Mouse (Mus musculus) bone marrow, adult 2 months (tissue): ENCODE results near the gene Atp6v1g1. TPM values are rescaled to one million over a fixed set of nuclear protein-coding genes. Genes with fewer than 3 reads are reported as not detected.

Experiments used
- H3K27ac ChIP-seq: fragments of 200-500 bp; 2 replicates; pipeline ENCODE4 v1.5.1; 2012; ENCODE audit warnings: low read depth, mild to moderate bottlenecking, control low read depth, inconsistent platforms, low read length; ENCODE audit not compliant: control insufficient read depth, poor library complexity, insufficient read depth
- H3K4me1 ChIP-seq: fragments of 200-500 bp; 2 replicates; pipeline ENCODE4 v1.6.1; 2011; ENCODE audit warnings: low read length; ENCODE audit not compliant: control insufficient read depth, insufficient read depth
- H3K4me3 ChIP-seq: fragments of 200-500 bp; replicated peaks from 2 replicates; pipeline ENCODE3; 2011; ENCODE audit warnings: mild to moderate bottlenecking, low read depth, low read length, control low read depth; ENCODE audit not compliant: control insufficient read depth
- CTCF ChIP-seq: fragments of 200-500 bp; IDR thresholded peaks from 2 replicates; pipeline ENCODE4 v1.5.1; 2011; ENCODE audit warnings: low read length, control low read depth; ENCODE audit not compliant: control insufficient read depth, insufficient read depth
- POLR2A ChIP-seq: fragments of 200-500 bp; IDR thresholded peaks from 2 replicates; pipeline ENCODE4 v1.6.1; 2011; ENCODE audit warnings: low read depth, mild to moderate bottlenecking, control low read depth, low read length, borderline replicate concordance; ENCODE audit not compliant: control insufficient read depth
- WGBS: fragments of 180-500 bp; shearing (Covaris S2); methylation state at CpG from one replicate; pipeline ENCODE4 v1.1.7; 2018; 5-methylcytosine and 5-hydroxymethylcytosine counted together
- polyA plus RNA-seq: library from polyadenylated mRNA; stranded (reverse); fragments of >200 nt; gene quantifications from 2 replicates; pipeline ENCODE4 v1.2.4, GENCODE M21; 2011; ENCODE audit warnings: low replicate concordance; ENCODE audit not compliant: missing spikeins, insufficient read depth, insufficient read length

Atp6v1g1 gene
- polyA plus RNA-seq, result 79.7 and 87.6 TPM in 2 replicates

GRCm38 (mm10) chr4:63544494-63545230, at the start of gene Atp6v1g1:
Gene Atp6v1g1 (plus strand): TSS chr4:63544772.
- Histone ChIP-seq H3K4me3 (peak within 1 kb of the TSS; percentile 97), H3K4me1 (peaks cover 4% of the 10 kb centered on the region; the same call in 1 of the 2 replicates), H3K27ac (peak within 1 kb of the TSS; percentile 95)
- TF ChIP-seq POLR2A, result peak; percentile 42; the same call in 1 of the 2 replicates
- no peak for TF ChIP-seq CTCF
- WGBS, result under 1% methylated on average over 57 of the region's 57 CpGs

GRCm38 (mm10) chr4:63494967-63495914, 49.3 kb upstream of the Atp6v1g1 start:
- H3K27ac ChIP-seq, result no peak overlapping the region; the same call in 1 of the 2 replicates
- peak overlapping the region; percentile 40 for H3K4me3 ChIP-seq
- under 1% methylated on average over 106 of the region's 107 CpGs for WGBS
- TF ChIP-seq POLR2A (peak; percentile 31; the same call in 1 of the 2 replicates), CTCF (no peak)
- H3K4me1 ChIP-seq, result no peaks in the 10 kb centered on the region

- under 1% methylated on average over 32 of the region's 34 CpGs for WGBS
- H3K27ac ChIP-seq, result no peak within 1 kb of the TSS; the same call in 1 of the 2 replicates
These were observed 48.7 kb upstream of the Atp6v1g1 start, which contains the start of gene Whrn for GRCm38 (mm10) chr4:63495915-63496278. Gene Whrn (minus strand): TSS chr4:63495991.

GRCm38 (mm10) chr4:63496312-63496711, 48.3 kb upstream of the Atp6v1g1 start:
- no peaks in the 10 kb centered on the region for H3K4me1 ChIP-seq
- no peak for TF ChIP-seq POLR2A
- TF ChIP-seq CTCF, result no peak
- H3K27ac ChIP-seq, result no peak overlapping the region
- peak overlapping the region; percentile 25 for H3K4me3 ChIP-seq
- WGBS, result 6% methylated on average over 6 of the region's 6 CpGs

More at GRCm38 (mm10) chr4:63495915-63496278, 48.7 kb upstream of the Atp6v1g1 start, which contains the start of gene Whrn:
- no peak for TF ChIP-seq CTCF
- TF ChIP-seq POLR2A, result no peak
- Histone ChIP-seq H3K4me3 (peak within 1 kb of the TSS; percentile 40), H3K4me1 (no peaks in the 10 kb centered on the region)

- H3K4me1 ChIP-seq, result no peaks in the 10 kb centered on the region
- WGBS, result 30% methylated on average over 3 of the region's 3 CpGs
These were observed 46.2 kb upstream of the Atp6v1g1 start for GRCm38 (mm10) chr4:63498346-63498745.

GRCm38 (mm10) chr4:63501050-63501449, 43.5 kb upstream of the Atp6v1g1 start:
- TF ChIP-seq CTCF (no peak), POLR2A (no peak)
- no peak overlapping the region for H3K4me3 ChIP-seq
- H3K4me1 ChIP-seq, result no peaks in the 10 kb centered on the region
- 62% methylated on average over 5 of the region's 5 CpGs for WGBS
- H3K27ac ChIP-seq, result no peak overlapping the region

More at GRCm38 (mm10) chr4:63498346-63498745, 46.2 kb upstream of the Atp6v1g1 start:
- Histone ChIP-seq H3K4me3 (no peak overlapping the region), H3K27ac (no peak overlapping the region)
- TF ChIP-seq CTCF (no peak), POLR2A (no peak)

GRCm38 (mm10) chr4:63503949-63504348, 40.6 kb upstream of the Atp6v1g1 start:
- H3K27ac ChIP-seq, result no peak overlapping the region
- H3K4me1 ChIP-seq, result no peaks in the 10 kb centered on the region
- TF ChIP-seq CTCF (no peak), POLR2A (no peak)
- WGBS, result 60% methylated on average over 5 of the region's 5 CpGs
- no peak overlapping the region for H3K4me3 ChIP-seq
